Mouse (Mus musculus) embryonic facial prominence, embryonic 11.5 days (tissue): Measurements from ENCODE around the gene Casz1. TPM values are rescaled to one million over a fixed set of nuclear protein-coding genes. Genes with fewer than 3 reads are reported as not detected.
A peak's percentile ranks its signal among the peaks of the same experiment; 100 is the strongest.

Experiments used
- ATAC-seq: fragments of 200-750 bp; cut with Nextera tagmentation; replicated peaks from 2 replicates; pipeline ENCODE4 v1.8.0; 2017; ENCODE audit warnings: low read depth; ENCODE audit not compliant: insufficient number of reproducible peaks, low FRiP score, low TSS enrichment
- DNase-seq: peaks from one replicate; pipeline ENCODE4 v3.0.0-alpha.2; 2015; ENCODE audit warnings: low spot score
- H3K27ac ChIP-seq: fragments of 300-500 bp; sonication (generic); replicated peaks from 2 replicates; pipeline ENCODE4 v1.5.1; 2014; ENCODE audit warnings: mild to moderate bottlenecking, low read depth, low read length, control low read depth
- H3K27me3 ChIP-seq: fragments of 300-500 bp; sonication (generic); 2 replicates; pipeline ENCODE4 v1.6.1; 2014; ENCODE audit warnings: mild to moderate bottlenecking, low read length, moderate library complexity, mixed read lengths; ENCODE audit not compliant: control insufficient read depth, insufficient read depth
- H3K36me3 ChIP-seq: fragments of 300-500 bp; sonication (generic); replicated peaks from 2 replicates; pipeline ENCODE4 v1.6.1; 2014; ENCODE audit warnings: low read depth, mild to moderate bottlenecking, low read length, moderate library complexity, mixed read lengths; ENCODE audit not compliant: control insufficient read depth, insufficient read depth
- H3K4me1 ChIP-seq: fragments of 300-500 bp; sonication (generic); 2 replicates; pipeline ENCODE4 v1.6.1; 2014; ENCODE audit warnings: low read length, mixed read lengths; ENCODE audit not compliant: control insufficient read depth, insufficient read depth
- H3K4me2 ChIP-seq: fragments of 300-500 bp; sonication (generic); 2 replicates; pipeline ENCODE4 v1.6.1; 2014; ENCODE audit warnings: low read depth, mild to moderate bottlenecking, control low read depth, low read length, moderate library complexity
- H3K4me3 ChIP-seq: fragments of 300-500 bp; sonication (generic); 2 replicates; pipeline ENCODE4 v1.5.1; 2014; ENCODE audit warnings: low read depth, low read length, control low read depth
- H3K9ac ChIP-seq: fragments of 300-500 bp; sonication (generic); replicated peaks from 2 replicates; pipeline ENCODE4 v1.6.1; 2014; ENCODE audit warnings: mild to moderate bottlenecking, control low read depth, low read length
- H3K9me3 ChIP-seq: fragments of 300-500 bp; sonication (generic); replicated peaks from 2 replicates; pipeline ENCODE4 v1.6.1; 2016; ENCODE audit warnings: mild to moderate bottlenecking, low read length, inconsistent platforms, mixed read lengths; ENCODE audit not compliant: control insufficient read depth
- WGBS: fragments of 180-500 bp; shearing (Covaris S2); extraction: QIAGEN DNeasy Blood & Tissue Kit; methylation state at CpG from one replicate; pipeline ENCODE4 v1.1.7; 2014; 5-methylcytosine and 5-hydroxymethylcytosine counted together
- polyA plus RNA-seq: library from polyadenylated mRNA; unstranded; fragments of >200 nt; fragmentation: Nextera tagmentation; extraction: Ambion mirVana; gene quantifications from 2 replicates; pipeline ENCODE4 v1.2.1, GENCODE M21; 2014

The Casz1 gene
- polyA plus RNA-seq, 1 experiment from 2014 or later, result 1.1 TPM

GRCm38 (mm10) chr4:148854093-148854492 lies 49.9 kb downstream of the Casz1 start:
- Histone ChIP-seq H3K27ac (no peak overlapping the region), H3K9me3 (no peaks in the 10 kb centered on the region), H3K36me3 (no peaks in the 10 kb centered on the region), H3K4me3 (no peak overlapping the region), H3K27me3 (peaks cover 13% of the 10 kb centered on the region), H3K9ac (no peak overlapping the region), H3K4me2 (no peak overlapping the region), H3K4me1 (no peaks in the 10 kb centered on the region; the same call in 1 of the 2 replicates)
- WGBS, result 35% methylated on average over 2 of the region's 2 CpGs
- ATAC-seq (no peak), DNase-seq (no peak)

GRCm38 (mm10) chr4:148855527-148855926 lies 51.3 kb downstream of the Casz1 start:
- Histone ChIP-seq H3K4me2 (no peak overlapping the region), H3K36me3 (no peaks in the 10 kb centered on the region), H3K27me3 (peaks cover 22% of the 10 kb centered on the region), H3K9ac (no peak overlapping the region), H3K9me3 (no peaks in the 10 kb centered on the region), H3K27ac (no peak overlapping the region), H3K4me3 (no peak overlapping the region), H3K4me1 (peaks cover 4% of the 10 kb centered on the region; the same call in 1 of the 2 replicates)
- ATAC-seq, result no peak
- WGBS, result 86% methylated on average over 5 of the region's 5 CpGs
- no peak for DNase-seq

- no peaks in the 10 kb centered on the region for H3K9me3 ChIP-seq
- ATAC-seq, result no peak
- H3K27me3 ChIP-seq, result peaks cover 27% of the 10 kb centered on the region
- H3K4me3 ChIP-seq, result no peak overlapping the region
- H3K4me2 ChIP-seq, result no peak overlapping the region
- no peak overlapping the region for H3K27ac ChIP-seq
- 80% methylated on average over 4 of the region's 4 CpGs for WGBS
- DNase-seq, result no peak
- H3K9ac ChIP-seq, result no peak overlapping the region
- H3K4me1 ChIP-seq, result peaks cover 4% of the 10 kb centered on the region; the same call in 1 of the 2 replicates
- no peaks in the 10 kb centered on the region for H3K36me3 ChIP-seq
Observed at GRCm38 (mm10) chr4:148856216-148856615, 52.0 kb downstream of the Casz1 start.

- H3K4me2 ChIP-seq, result no peak overlapping the region
- H3K9ac ChIP-seq, result no peak overlapping the region
- H3K27me3 ChIP-seq, result peaks cover 36% of the 10 kb centered on the region
- no peak overlapping the region for H3K27ac ChIP-seq
- H3K4me3 ChIP-seq, result no peak overlapping the region
- H3K4me1 ChIP-seq, result peaks cover 4% of the 10 kb centered on the region; the same call in 1 of the 2 replicates
- 72% methylated on average over 13 of the region's 13 CpGs for WGBS
- H3K9me3 ChIP-seq, result no peaks in the 10 kb centered on the region
- no peaks in the 10 kb centered on the region for H3K36me3 ChIP-seq
- no peak for DNase-seq
- no peak for ATAC-seq
Observed at GRCm38 (mm10) chr4:148857398-148858084, 53.3 kb downstream of the Casz1 start.

GRCm38 (mm10) chr4:148858194-148858593 lies 54.0 kb downstream of the Casz1 start:
- DNase-seq (no peak), ATAC-seq (0 out of 2 replicates have a peak, but pooled peaks have one; percentile 20)
- H3K4me2 ChIP-seq, result no peak overlapping the region
- peaks cover 39% of the 10 kb centered on the region for H3K27me3 ChIP-seq
- no peak overlapping the region for H3K4me3 ChIP-seq
- H3K9ac ChIP-seq, result no peak overlapping the region
- H3K9me3 ChIP-seq, result no peaks in the 10 kb centered on the region
- H3K4me1 ChIP-seq, result peaks cover 4% of the 10 kb centered on the region; the same call in 1 of the 2 replicates
- WGBS, result 50% methylated on average over 7 of the region's 7 CpGs
- H3K27ac ChIP-seq, result no peak overlapping the region
- H3K36me3 ChIP-seq, result no peaks in the 10 kb centered on the region

- no peaks in the 10 kb centered on the region for H3K36me3 ChIP-seq
- no peak overlapping the region for H3K27ac ChIP-seq
- H3K4me2 ChIP-seq, result peak overlapping the region; percentile 54
- no peaks in the 10 kb centered on the region for H3K9me3 ChIP-seq
- peak overlapping the region; percentile 32; the same call in 1 of the 2 replicates for H3K9ac ChIP-seq
- no peak for DNase-seq
- H3K4me3 ChIP-seq, result peak overlapping the region; percentile 23; the same call in 1 of the 2 replicates
- WGBS, result 45% methylated on average over 7 of the region's 7 CpGs
- H3K4me1 ChIP-seq, result peaks cover 4% of the 10 kb centered on the region; the same call in 1 of the 2 replicates
- no peak for ATAC-seq
- H3K27me3 ChIP-seq, result peaks cover 39% of the 10 kb centered on the region
Observed at GRCm38 (mm10) chr4:148859415-148859814, 55.2 kb downstream of the Casz1 start.

GRCm38 (mm10) chr4:148859906-148860491 lies 55.8 kb downstream of the Casz1 start:
- under 1% methylated on average over 27 of the region's 27 CpGs for WGBS
- no peaks in the 10 kb centered on the region for H3K9me3 ChIP-seq
- peaks cover 43% of the 10 kb centered on the region for H3K27me3 ChIP-seq
- DNase-seq (peak; percentile 69), ATAC-seq (peak; percentile 68)
- no peaks in the 10 kb centered on the region for H3K36me3 ChIP-seq
- H3K4me1 ChIP-seq, result peaks cover 4% of the 10 kb centered on the region; the same call in 1 of the 2 replicates
- H3K9ac ChIP-seq, result peak overlapping the region; percentile 32; the same call in 1 of the 2 replicates
- H3K4me3 ChIP-seq, result peak overlapping the region; percentile 23
- peak overlapping the region; percentile 54 for H3K4me2 ChIP-seq
- H3K27ac ChIP-seq, result no peak overlapping the region

- 28% methylated on average over 7 of the region's 7 CpGs for WGBS
- no peaks in the 10 kb centered on the region for H3K36me3 ChIP-seq
- peak overlapping the region; percentile 54 for H3K4me2 ChIP-seq
- H3K27me3 ChIP-seq, result peaks cover 46% of the 10 kb centered on the region
- peaks cover 4% of the 10 kb centered on the region; the same call in 1 of the 2 replicates for H3K4me1 ChIP-seq
- no peak overlapping the region; the same call in 1 of the 2 replicates for H3K4me3 ChIP-seq
- no peak for ATAC-seq
- DNase-seq, result no peak
- H3K27ac ChIP-seq, result no peak overlapping the region
- H3K9ac ChIP-seq, result no peak overlapping the region
- no peaks in the 10 kb centered on the region for H3K9me3 ChIP-seq
Observed at GRCm38 (mm10) chr4:148860636-148861035, 56.4 kb downstream of the Casz1 start.
